16 mouse cellular contexts compared by ENCODE assay signal in genomic region chr3:95212889-95213608, GRCm38 (mm10). TPM values are rescaled to one million over a fixed set of nuclear protein-coding genes. Genes with fewer than 3 reads are reported as not detected.
DNase-seq lines count a peak whose midpoint lies in the region; ATAC-seq and TF ChIP-seq lines count a peak whose summit lies in the region.
"Not testable (repeated sequence)": the region's sequence is repeated elsewhere in the genome, so short reads cannot be mapped to it uniquely, and the experiment has no call there.
"Had no signal": no experiment of that assay in that cellular context is flagged by ENCODE, and none has a peak within 500 bp of the region (broad histone marks: within the 10 kb centered on the region; RNA-seq: fewer than 3 reads in every experiment).

No protein-coding gene starts in this region.

- peaks cover 34% of the 10 kb centered on the region for H3K79me2 ChIP-seq in MEL (ENCODE audit: control insufficient read depth, insufficient read depth, low read length, poor library complexity)
- H3K79me2 ChIP-seq in heart, adult 2 months (replicated peaks; ENCODE audit: control insufficient read depth, insufficient read depth, low read length), result not testable (repeated sequence)

- intact Hi-C loops in heart, adult 2 months (cut with DNase I), result not testable (repeated sequence)

- DNase-seq in 416B (ENCODE audit: low read depth), result peak; percentile 26
- peak; percentile 58 for DNase-seq in MEL (ENCODE audit: low read depth, low spot score)
- DNase-seq in heart, adult 2 months; layer of hippocampus, adult 2 months (ENCODE audit: low spot score in 2 of 2): not testable (repeated sequence)
- peak; percentile 47 for DNase-seq in naive thymus-derived CD4-positive, alpha-beta T cell, adult 2 months (ENCODE audit: low read depth)

- not testable (repeated sequence) for H3K4me1 ChIP-seq in MEL (ENCODE audit: control insufficient read depth in 1 of 2, insufficient read depth in 2 of 2, low read length in 2 of 2); heart, adult 2 months (ENCODE audit: control insufficient read depth, insufficient read depth, low read length)
- peaks cover 36% of the 10 kb centered on the region for H3K4me1 ChIP-seq in liver, embryonic 15.5 days (replicated peaks)

- H3K4me3 ChIP-seq in MEL (ENCODE audit: control insufficient read depth in 1 of 2, insufficient read depth in 1 of 2, low read depth in 2 of 2, low read length in 2 of 2); heart, adult 2 months; layer of hippocampus, adult 2 months; liver, embryonic 15.5 days (replicated peaks): not testable (repeated sequence)

- TF ChIP-seq EP300 in MEL (IDR thresholded peaks at IDR 0.05; ENCODE audit: low read depth in 1 of 2, low read length in 2 of 2); heart, adult 2 months (IDR thresholded peaks at IDR 0.05; ENCODE audit: insufficient read depth, low read depth, low read length): not testable (repeated sequence)

- 93% methylated on average over 9 of the region's 10 CpGs for whole genome bisulfite sequencing in heart, adult 2 months
- WGBS in liver, embryonic 15.5 days (ENCODE audit: insufficient replicate concordance), result 77% methylated on average over 9 of the region's 10 CpGs

- not testable (repeated sequence) for H3K9ac ChIP-seq in MEL (ENCODE audit: control insufficient read depth, low read depth, low read length, poor library complexity, severe bottlenecking); heart, adult 2 months (ENCODE audit: low read depth, low read length); liver, embryonic 15.5 days

- H3K4me2 ChIP-seq in liver, embryonic 15.5 days, result not testable (repeated sequence)

- H3K36me3 ChIP-seq in MEL (ENCODE audit: control insufficient read depth in 1 of 2, insufficient read depth in 2 of 2, low read length in 2 of 2), result peaks cover 17 to 28% of the 10 kb centered on the region in 2 experiments
- H3K36me3 ChIP-seq in heart, adult 2 months (ENCODE audit: control insufficient read depth, insufficient read depth, low read length), result not testable (repeated sequence)
- H3K36me3 ChIP-seq in liver, embryonic 15.5 days (replicated peaks), result peaks cover 77% of the 10 kb centered on the region

- not testable (repeated sequence) for H3K27ac ChIP-seq in MEL (ENCODE audit: control insufficient read depth, low read depth, low read length); heart, adult 2 months; layer of hippocampus, adult 2 months
- H3K27ac ChIP-seq in liver, embryonic 15.5 days (replicated peaks), result 0 out of 2 replicates have a peak overlapping the region, but pooled peaks have one; percentile 14

- not testable (repeated sequence) for H3K9me3 ChIP-seq in MEL (replicated peaks; ENCODE audit: insufficient read depth, low read length); liver, embryonic 15.5 days (replicated peaks)

- not testable (repeated sequence) for TF ChIP-seq RAD21 in MEL (IDR thresholded peaks at IDR 0.05; ENCODE audit: low read depth, low read length)

- TF ChIP-seq POLR2A in MEL (IDR thresholded peaks at IDR 0.05; ENCODE audit: control insufficient read depth in 1 of 2, insufficient read depth in 1 of 2, low read depth in 1 of 2, low read length in 2 of 2, poor library complexity in 1 of 2); heart, adult 2 months (IDR thresholded peaks at IDR 0.05; ENCODE audit: insufficient read depth, low read depth, low read length): not testable (repeated sequence)

- not testable (repeated sequence) for H3K27me3 ChIP-seq in MEL (ENCODE audit: control insufficient read depth in 1 of 2, insufficient read depth in 2 of 2, low read length in 2 of 2); heart, adult 2 months (ENCODE audit: control insufficient read depth, insufficient read depth, low read length); liver, embryonic 15.5 days

- peak in 1 of 3 experiments; percentile 29; a peak in 2 of 6 replicates for TF ChIP-seq CTCF in MEL (IDR thresholded peaks at IDR 0.05 in 2 of 3, conservative IDR thresholded peaks at IDR 0.05 in 1 of 3; ENCODE audit: control insufficient read depth in 1 of 3, insufficient read depth in 1 of 3, low read depth in 2 of 3, low read length in 3 of 3, poor library complexity in 1 of 3, severe bottlenecking in 1 of 3)
- TF ChIP-seq CTCF in heart, adult 2 months (IDR thresholded peaks at IDR 0.05), result peak; percentile 22
- peak; percentile 48 for TF ChIP-seq CTCF in layer of hippocampus, adult 2 months (conservative IDR thresholded peaks at IDR 0.05)

- not testable (repeated sequence) for ATAC-seq in liver, embryonic 15.5 days (ENCODE audit: insufficient read depth)

RNA-seq across cellular contexts. Expression of gene Gabpb2, which starts 4.7 kb away (rescaled TPM):
- total RNA-seq in MEL (2012; rRNA removed), result 78.7 and 82.2 TPM in 2 replicates
- polyA plus RNA-seq in MEL (2012; ENCODE audit: insufficient read depth in 1 of 2, insufficient read length in 2 of 2, low read depth in 1 of 2, low replicate concordance in 2 of 2, missing spikeins in 1 of 2), result 10 to 100 TPM; 72.2 to 92.8 TPM
- 10 to 100 TPM; 13.5 to 14.1 TPM for total RNA-seq in heart, adult 2 months (2021)
- 8.6 and 15.8 TPM in 2 replicates for polyA plus RNA-seq in heart, adult 2 months (2012; rRNA removed)
- 10 to 100 TPM; 15.4 to 20.0 TPM for total RNA-seq in layer of hippocampus, adult 2 months (2021)
- 6.2 and 7.1 TPM in 2 replicates for polyA plus RNA-seq in liver, embryonic 15.5 days (2015; fragmentation: Nextera tagmentation; extraction: Ambion mirVana)

RNA-seq across cellular contexts. Expression of gene Cdc42se1, which starts 15.5 kb away (rescaled TPM):
- 238 and 341 TPM in 2 replicates for total RNA-seq in MEL (2012; rRNA removed)
- polyA plus RNA-seq in MEL (2012; ENCODE audit: insufficient read depth in 1 of 2, insufficient read length in 2 of 2, low read depth in 1 of 2, low replicate concordance in 2 of 2, missing spikeins in 1 of 2), result 100 to 1,000 TPM in 1 of 2 experiments, not detected in 1; 472 TPM
- total RNA-seq in heart, adult 2 months (2021), result 10 to 100 TPM; 16.8 to 18.9 TPM
- 19.0 and 24.2 TPM in 2 replicates for polyA plus RNA-seq in heart, adult 2 months (2012; rRNA removed)
- total RNA-seq in layer of hippocampus, adult 2 months (2021), result 10 to 100 TPM; 67.5 to 77.5 TPM
- 36.7 and 42.6 TPM in 2 replicates for polyA plus RNA-seq in liver, embryonic 15.5 days (2015; fragmentation: Nextera tagmentation; extraction: Ambion mirVana)

RNA-seq across cellular contexts. Expression of gene Mllt11, which starts 18.9 kb away (rescaled TPM):
- 6.7 and 7.3 TPM in 2 replicates for total RNA-seq in MEL (2012; rRNA removed)
- 10 to 100 TPM in 1 of 2 experiments, not detected in 1; 24.6 TPM for polyA plus RNA-seq in MEL (2012; ENCODE audit: insufficient read depth in 1 of 2, insufficient read length in 2 of 2, low read depth in 1 of 2, low replicate concordance in 2 of 2, missing spikeins in 1 of 2)
- total RNA-seq in heart, adult 2 months (2021), result 1 to 10 TPM; 5.6 to 6.9 TPM
- 13.7 and 23.9 TPM in 2 replicates for polyA plus RNA-seq in heart, adult 2 months (2012; rRNA removed)
- 100 to 1,000 TPM; 287 to 294 TPM for total RNA-seq in layer of hippocampus, adult 2 months (2021)
- 2.2 and 2.7 TPM in 2 replicates for polyA plus RNA-seq in liver, embryonic 15.5 days (2015; fragmentation: Nextera tagmentation; extraction: Ambion mirVana)

RNA-seq across cellular contexts. Expression of gene Gm128, which starts 28.3 kb away (rescaled TPM):
- 0.08 TPM in 1 of 2 replicates, not detected in the other for total RNA-seq in MEL (2012; rRNA removed)
- under 1 TPM in 1 of 2 experiments, not detected in 1; 0.18 TPM for polyA plus RNA-seq in MEL (2012; ENCODE audit: insufficient read depth in 1 of 2, insufficient read length in 2 of 2, low read depth in 1 of 2, low replicate concordance in 2 of 2, missing spikeins in 1 of 2)
- not detected for total RNA-seq in heart, adult 2 months (2021)
- polyA plus RNA-seq in heart, adult 2 months (2012; rRNA removed), result 0.16 and 0.26 TPM in 2 replicates
- total RNA-seq in layer of hippocampus, adult 2 months (2021), result under 1 TPM; 0.25 to 0.54 TPM
- 0.07 and 0.12 TPM in 2 replicates for polyA plus RNA-seq in liver, embryonic 15.5 days (2015; fragmentation: Nextera tagmentation; extraction: Ambion mirVana)
- total RNA-seq: gastrocnemius, adult 18-20 months; heart, postnatal 36 days had no signal
- polyA plus RNA-seq: embryonic facial prominence, embryonic 11.5 days; forebrain, embryonic 16.5 days had no signal

RNA-seq across cellular contexts. Expression of gene Bnipl, which starts 37.9 kb away (rescaled TPM):
- total RNA-seq in MEL (2012; rRNA removed), result 0.19 and 0.20 TPM in 2 replicates
- under 1 TPM in 1 of 2 experiments, not detected in 1; 0.43 TPM for polyA plus RNA-seq in MEL (2012; ENCODE audit: insufficient read depth in 1 of 2, insufficient read length in 2 of 2, low read depth in 1 of 2, low replicate concordance in 2 of 2, missing spikeins in 1 of 2)
- not detected for total RNA-seq in heart, adult 2 months (2021)
- polyA plus RNA-seq in heart, adult 2 months (2012; rRNA removed), result 0.12 and 0.25 TPM in 2 replicates
- total RNA-seq in layer of hippocampus, adult 2 months (2021), result under 1 TPM; 0.37 to 0.69 TPM
- polyA plus RNA-seq in liver, embryonic 15.5 days (2015; fragmentation: Nextera tagmentation; extraction: Ambion mirVana), result not detected in 2 replicates
- total RNA-seq: adrenal gland, adult 18-20 months; gastrocnemius, adult 18-20 months; gastrocnemius, postnatal 14 days; heart, postnatal 10 days; heart, postnatal 36 days had no signal
- polyA plus RNA-seq: forebrain, embryonic 13.5 days; heart, embryonic 12.5 days; hindbrain, embryonic 16.5 days had no signal

Comparison
In these comparisons a context has a peak if more than half of its experiments do, and no peak if none do; other contexts are left out.
1. RNA of gene Mllt11, which starts 18.9 kb away (total RNA-seq): 287 to 294 TPM in layer of hippocampus, adult 2 months; 6.7 to 7.3 TPM in MEL and 5.6 to 6.9 TPM in heart, adult 2 months; every median in the first group is over 10 times any median in the second.